Mouse (Mus musculus) MN1 (cell line): ENCODE measurements around the gene Spon1.

ENCODE experiments used
- DNase-seq: peaks from one replicate; pipeline ENCODE4 v3.0.0-alpha.2; 2016; ENCODE audit warnings: low spot score

Gene Spon1

DNA sequence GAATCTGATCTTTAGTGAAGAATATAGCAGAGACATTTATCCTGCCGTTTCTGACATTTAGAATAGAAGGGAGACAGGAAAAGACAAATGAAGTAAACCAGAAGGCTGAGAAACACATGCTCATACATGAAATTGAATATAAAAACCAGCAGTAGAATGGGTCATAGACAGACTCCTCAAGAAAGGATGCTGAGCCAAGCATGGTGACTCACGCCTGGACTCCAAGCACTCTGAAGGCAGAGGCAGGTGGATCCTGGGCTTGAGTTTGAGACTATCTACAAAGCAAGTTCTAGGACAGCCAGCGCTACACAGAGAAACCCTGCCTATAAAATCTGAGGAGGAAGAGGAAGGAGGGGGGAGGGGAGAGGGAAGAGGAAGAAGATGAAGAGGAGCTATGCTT, 324.4 kb downstream of the Spon1 start:
- no peak for DNase-seq

DNA sequence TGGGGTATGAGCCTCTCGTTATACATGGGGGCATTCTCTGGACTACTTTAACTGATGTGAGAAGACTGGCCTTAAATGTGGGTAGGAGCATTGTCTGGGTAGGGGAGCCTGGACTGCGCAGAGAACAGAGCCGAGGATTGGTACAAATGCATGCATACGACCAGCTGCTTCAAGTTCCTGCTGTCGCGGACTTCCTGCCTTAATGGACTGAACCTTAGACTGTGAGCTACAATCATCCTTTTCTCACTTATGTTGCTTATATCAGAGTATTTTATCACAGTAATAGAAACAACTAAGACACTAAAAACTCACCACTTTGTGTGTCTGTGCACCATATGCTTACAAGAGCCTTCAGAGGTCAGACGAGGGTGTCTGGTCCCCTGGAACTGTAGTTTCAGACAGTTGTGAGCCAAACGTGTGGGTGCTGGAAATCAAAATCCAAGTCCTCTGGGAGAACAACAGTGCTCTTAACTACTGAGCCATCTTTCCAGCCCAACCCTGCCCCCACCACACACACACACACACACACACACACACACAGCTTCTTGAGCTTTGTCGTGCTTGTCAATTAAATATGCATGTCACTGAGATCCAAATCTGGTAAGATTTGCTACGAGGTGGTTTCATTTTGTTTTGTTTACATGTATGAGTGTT, 325.2 kb downstream of the Spon1 start:
- DNase-seq = no peak
